Comparison of ENCODE assay signal across 11 mouse cellular contexts in the genomic region with DNA sequence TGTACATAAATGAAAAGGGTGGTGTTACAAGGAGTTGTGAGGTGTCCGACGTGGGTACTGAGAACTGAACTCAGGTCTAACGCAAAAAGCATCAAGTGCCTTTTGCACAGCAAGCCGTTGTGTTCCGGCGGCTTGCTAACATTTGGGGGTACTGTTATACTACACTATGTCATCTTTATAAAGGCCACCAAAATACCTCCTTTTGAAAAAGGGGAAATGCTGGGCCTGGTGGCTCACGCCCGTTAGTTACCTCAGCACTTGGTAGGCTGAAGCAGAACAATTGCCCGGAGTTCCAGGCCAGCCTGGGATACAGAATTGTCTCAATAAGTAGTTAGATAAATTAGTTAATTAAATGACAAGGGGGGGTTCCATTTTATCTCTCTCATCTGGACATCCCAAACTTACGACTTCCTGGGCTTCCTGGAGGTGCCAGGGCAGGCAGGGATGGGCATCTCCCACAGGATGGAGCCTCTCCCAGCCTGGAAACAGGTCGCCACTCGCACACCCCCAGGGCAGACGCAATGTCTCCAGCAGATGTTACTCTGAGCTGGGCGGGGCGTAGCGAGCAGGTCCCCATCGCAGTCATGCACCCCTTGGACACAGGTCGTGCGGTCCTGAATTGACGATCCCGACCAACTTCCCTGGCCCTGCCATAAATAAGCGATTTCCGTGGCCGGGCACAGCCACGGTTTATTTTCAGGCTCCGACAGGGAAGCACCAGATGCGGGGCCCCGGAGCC. TPM values are rescaled to one million over a fixed set of nuclear protein-coding genes. Genes with fewer than 3 reads are reported as not detected.
DNase-seq lines count a peak whose midpoint lies in the region; ATAC-seq and TF ChIP-seq lines count a peak whose summit lies in the region.
"Had no signal": no experiment of that assay in that cellular context is flagged by ENCODE, and none has a peak within 500 bp of the region (broad histone marks: within the 10 kb centered on the region; RNA-seq: fewer than 3 reads in every experiment).

No protein-coding gene starts in this region.

- ATAC-seq in liver, embryonic 13.5 days (ENCODE audit: low read depth) = peak; percentile 43
- no peak for ATAC-seq in kidney, embryonic 15.5 days (replicated peaks; ENCODE audit: low FRiP score)

- H3K4me2 ChIP-seq in liver, embryonic 13.5 days = peak overlapping the region; percentile 66
- no peak overlapping the region for H3K4me2 ChIP-seq in kidney, embryonic 15.5 days

- 79% methylated on average over 28 of the region's 28 CpGs for WGBS in liver, embryonic 13.5 days (ENCODE audit: insufficient replicate concordance)
- 89% methylated on average over 28 of the region's 28 CpGs for WGBS in kidney, embryonic 15.5 days

- H3K36me3 ChIP-seq in E14TG2a.4 (ENCODE audit: insufficient read depth, low read length) = no peaks in the 10 kb centered on the region
- H3K36me3 ChIP-seq in liver, embryonic 13.5 days = no peaks in the 10 kb centered on the region
- no peaks in the 10 kb centered on the region for H3K36me3 ChIP-seq in kidney, embryonic 15.5 days
- H3K36me3 ChIP-seq: hindbrain, embryonic 15.5 days; neural tube, embryonic 12.5 days had no signal

- H3K4me3 ChIP-seq in left cerebral cortex, adult 2 months = no peak overlapping the region
- H3K4me3 ChIP-seq in E14TG2a.4 (replicated peaks; ENCODE audit: low read length) = peak overlapping the region; percentile 43
- H3K4me3 ChIP-seq in brown adipose tissue, adult 24 weeks (ENCODE audit: insufficient read depth, low read depth, low read length) = no peak overlapping the region
- peak overlapping the region; percentile 38; the same call in 1 of the 2 replicates for H3K4me3 ChIP-seq in liver, embryonic 13.5 days (replicated peaks)
- H3K4me3 ChIP-seq in kidney, embryonic 15.5 days (replicated peaks) = no peak overlapping the region
- H3K4me3 ChIP-seq: neural tube, embryonic 12.5 days had no signal

- intact Hi-C loops in left cerebral cortex, adult 2 months (cut with DNase I) = loop anchor here (1.0 to 2.0 kb wide), 3 partner anchors 42 to 87 kb away; a partner anchor contains a TSS
- intact Hi-C loops in left cerebral cortex, postnatal 14 days (cut with DNase I) = loop anchor here (2.0 to 5.0 kb wide), 2 partner anchors 40 to 72 kb away; a partner anchor contains a TSS

- peak overlapping the region; percentile 34; the same call in 1 of the 2 replicates for H3K27ac ChIP-seq in left cerebral cortex, adult 2 months
- H3K27ac ChIP-seq in brown adipose tissue, adult 24 weeks (replicated peaks; ENCODE audit: low read depth, low read length) = peak overlapping the region; percentile 83
- peak overlapping the region; percentile 66 for H3K27ac ChIP-seq in liver, embryonic 13.5 days
- no peak overlapping the region for H3K27ac ChIP-seq in kidney, embryonic 15.5 days
- H3K27ac ChIP-seq: hindbrain, embryonic 15.5 days; neural tube, embryonic 12.5 days had no signal

- peaks cover 18% of the 10 kb centered on the region for H3K27me3 ChIP-seq in E14TG2a.4 (ENCODE audit: insufficient read depth, low read length)
- H3K27me3 ChIP-seq in liver, embryonic 13.5 days = no peaks in the 10 kb centered on the region
- no peaks in the 10 kb centered on the region for H3K27me3 ChIP-seq in kidney, embryonic 15.5 days
- H3K27me3 ChIP-seq: hindbrain, embryonic 15.5 days; neural tube, embryonic 12.5 days had no signal

- peaks cover 49% of the 10 kb centered on the region for H3K4me1 ChIP-seq in E14TG2a.4 (replicated peaks; ENCODE audit: low read depth, low read length)
- peaks cover 10% of the 10 kb centered on the region for H3K4me1 ChIP-seq in brown adipose tissue, adult 24 weeks (ENCODE audit: control insufficient read depth, insufficient read depth, insufficient read length, low read length)
- peaks cover 47% of the 10 kb centered on the region for H3K4me1 ChIP-seq in liver, embryonic 13.5 days (replicated peaks)
- H3K4me1 ChIP-seq in kidney, embryonic 15.5 days = peaks cover 29% of the 10 kb centered on the region

- no peak for DNase-seq in left cerebral cortex, adult 2 months (ENCODE audit: extremely low spot score in 1 of 2, low spot score in 2 of 2)
- no peak for DNase-seq in left cerebral cortex, postnatal 14 days (ENCODE audit: low spot score in 2 of 2)
- no peak for DNase-seq in liver, embryonic 13.5 days
- DNase-seq in right cerebral cortex, postnatal 14 days = no peak
- DNase-seq in left cerebral cortex, adult 8-10 months (ENCODE audit: low spot score in 2 of 2) = no peak

- TF ChIP-seq CTCF in left cerebral cortex, adult 2 months (IDR thresholded peaks at IDR 0.05) = no peak
- no peak for TF ChIP-seq CTCF in E14TG2a.4 (conservative IDR thresholded peaks at IDR 0.05; ENCODE audit: low read length)

- H3K9me3 ChIP-seq in E14TG2a.4 (ENCODE audit: low read length) = no peaks in the 10 kb centered on the region
- H3K9me3 ChIP-seq in liver, embryonic 13.5 days (replicated peaks) = no peaks in the 10 kb centered on the region
- H3K9me3 ChIP-seq in kidney, embryonic 15.5 days (replicated peaks) = no peaks in the 10 kb centered on the region
- H3K9me3 ChIP-seq: hindbrain, embryonic 15.5 days; neural tube, embryonic 12.5 days had no signal

- H3K9ac ChIP-seq in liver, embryonic 13.5 days = no peak overlapping the region
- no peak overlapping the region for H3K9ac ChIP-seq in kidney, embryonic 15.5 days

RNA-seq across cellular contexts. Expression of a gene that starts 3.3 kb away (rescaled TPM):
- total RNA-seq in left cerebral cortex, adult 2 months (2021) = under 1 TPM in 1 of 2 experiments, not detected in 1; 0.49 TPM
- total RNA-seq in left cerebral cortex, postnatal 14 days (2021) = under 1 TPM in 1 of 2 experiments, not detected in 1; 0.47 TPM
- 2.3 TPM in 1 of 2 replicates, not detected in the other for polyA plus RNA-seq in brown adipose tissue, adult 24 weeks (2012; ENCODE audit: insufficient read depth, insufficient read length, missing spikeins)
- polyA plus RNA-seq in liver, embryonic 13.5 days (2015; fragmentation: Nextera tagmentation; extraction: Ambion mirVana) = 0.44 TPM in 1 of 2 replicates, not detected in the other
- polyA plus RNA-seq in kidney, embryonic 15.5 days (2015; fragmentation: Nextera tagmentation; extraction: Ambion mirVana) = 1.9 and 3.1 TPM in 2 replicates
- not detected for total RNA-seq in left cerebral cortex, adult 8-10 months (2022)
- total RNA-seq: layer of hippocampus, postnatal 14 days had no signal

RNA-seq across cellular contexts. Expression of a gene that starts 14.3 kb away (rescaled TPM):
- 1 to 10 TPM; 1.5 to 2.0 TPM for total RNA-seq in left cerebral cortex, adult 2 months (2021)
- total RNA-seq in left cerebral cortex, postnatal 14 days (2021) = 1 to 10 TPM in 1 of 2 experiments, under 1 TPM in 1; 0.59 to 1.3 TPM
- 0.63 and 0.71 TPM in 2 replicates for polyA plus RNA-seq in brown adipose tissue, adult 24 weeks (2012; ENCODE audit: insufficient read depth, insufficient read length, missing spikeins)
- 0.09 and 0.13 TPM in 2 replicates for polyA plus RNA-seq in liver, embryonic 13.5 days (2015; fragmentation: Nextera tagmentation; extraction: Ambion mirVana)
- 0.36 and 0.64 TPM in 2 replicates for polyA plus RNA-seq in kidney, embryonic 15.5 days (2015; fragmentation: Nextera tagmentation; extraction: Ambion mirVana)
- 1 to 10 TPM in 3 of 4 experiments, under 1 TPM in 1; 0.41 to 2.3 (median 1.3) TPM for total RNA-seq in left cerebral cortex, adult 8-10 months (2022)

RNA-seq across cellular contexts. Expression of a gene that starts 33.3 kb away (rescaled TPM):
- 1 to 10 TPM; 2.6 to 2.9 TPM for total RNA-seq in left cerebral cortex, adult 2 months (2021)
- 1 to 10 TPM; 2.6 TPM for total RNA-seq in left cerebral cortex, postnatal 14 days (2021)
- 12.0 and 14.6 TPM in 2 replicates for polyA plus RNA-seq in brown adipose tissue, adult 24 weeks (2012; ENCODE audit: insufficient read depth, insufficient read length, missing spikeins)
- 1.6 and 3.1 TPM in 2 replicates for polyA plus RNA-seq in liver, embryonic 13.5 days (2015; fragmentation: Nextera tagmentation; extraction: Ambion mirVana)
- polyA plus RNA-seq in kidney, embryonic 15.5 days (2015; fragmentation: Nextera tagmentation; extraction: Ambion mirVana) = 12.0 and 32.1 TPM in 2 replicates
- total RNA-seq in left cerebral cortex, adult 8-10 months (2022) = 1 to 10 TPM; 1.4 to 3.4 (median 3.0) TPM

RNA-seq across cellular contexts. Expression of a gene that starts 41.9 kb away (rescaled TPM):
- 10 to 100 TPM; 46.3 to 49.8 TPM for total RNA-seq in left cerebral cortex, adult 2 months (2021)
- 10 to 100 TPM; 43.6 to 44.2 TPM for total RNA-seq in left cerebral cortex, postnatal 14 days (2021)
- polyA plus RNA-seq in brown adipose tissue, adult 24 weeks (2012; ENCODE audit: insufficient read depth, insufficient read length, missing spikeins) = 3,379 and 3,601 TPM in 2 replicates
- polyA plus RNA-seq in liver, embryonic 13.5 days (2015; fragmentation: Nextera tagmentation; extraction: Ambion mirVana) = 74.5 and 77.7 TPM in 2 replicates
- polyA plus RNA-seq in kidney, embryonic 15.5 days (2015; fragmentation: Nextera tagmentation; extraction: Ambion mirVana) = 154 and 164 TPM in 2 replicates
- total RNA-seq in left cerebral cortex, adult 8-10 months (2022) = 10 to 100 TPM; 57.9 to 68.0 (median 62.2) TPM

RNA-seq across cellular contexts. Expression of a gene that starts 58.6 kb away (rescaled TPM):
- 100 to 1,000 TPM; 434 to 438 TPM for total RNA-seq in left cerebral cortex, adult 2 months (2021)
- total RNA-seq in left cerebral cortex, postnatal 14 days (2021) = 100 to 1,000 TPM; 401 to 422 TPM
- 122 and 131 TPM in 2 replicates for polyA plus RNA-seq in brown adipose tissue, adult 24 weeks (2012; ENCODE audit: insufficient read depth, insufficient read length, missing spikeins)
- 130 and 154 TPM in 2 replicates for polyA plus RNA-seq in liver, embryonic 13.5 days (2015; fragmentation: Nextera tagmentation; extraction: Ambion mirVana)
- 264 and 265 TPM in 2 replicates for polyA plus RNA-seq in kidney, embryonic 15.5 days (2015; fragmentation: Nextera tagmentation; extraction: Ambion mirVana)
- total RNA-seq in left cerebral cortex, adult 8-10 months (2022) = 100 to 1,000 TPM; 433 to 466 (median 453) TPM

Comparison
In these comparisons a context has a peak if more than half of its experiments do, and no peak if none do; other contexts are left out.
1. H3K4me3 ChIP-seq: peak in E14TG2a.4 (single experiment) and liver, embryonic 13.5 days (single experiment); none in left cerebral cortex, adult 2 months (single experiment), brown adipose tissue, adult 24 weeks (single experiment) and kidney, embryonic 15.5 days (single experiment).